Mouse (Mus musculus): ENCODE results near the gene Hist3h2ba. TPM values are rescaled to one million over a fixed set of nuclear protein-coding genes. Genes with fewer than 3 reads are reported as not detected.

The Hist3h2ba gene
- total and polyA plus RNA-seq, 3 experiments = 0.21 to 48.2 TPM; not detected in 1

DNA sequence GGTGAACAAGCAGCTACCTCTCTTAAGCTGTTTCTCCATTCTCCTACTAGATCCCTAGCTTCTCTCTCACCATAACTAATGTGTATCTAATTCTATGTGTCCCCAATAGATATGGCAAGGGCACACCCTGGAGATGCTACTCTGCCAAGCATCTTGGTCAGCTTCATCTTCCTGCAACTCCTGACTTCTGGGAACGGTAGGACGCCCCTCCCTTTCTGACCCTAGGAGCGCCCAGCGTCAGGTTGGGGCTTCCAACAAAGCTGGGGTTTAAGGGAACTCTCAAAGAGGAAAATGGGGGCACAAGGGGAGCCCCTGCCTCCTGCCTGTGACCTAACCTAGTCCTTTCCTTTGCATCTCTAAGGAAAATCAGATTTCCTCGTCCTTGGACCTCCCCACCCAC, 30.0 kb upstream of the Hist3h2ba start:
- no peak overlapping the region for H3K4me3 ChIP-seq (ENCODE audit: control insufficient read depth in 1 of 2, insufficient read depth in 1 of 2, low read depth in 2 of 2, low read length in 2 of 2)
- H3K36me3 ChIP-seq (ENCODE audit: control insufficient read depth in 1 of 2, insufficient read depth in 2 of 2, low read length in 2 of 2) = peaks cover 0 to 13% of the 10 kb centered on the region in 2 experiments; a peak in 2 of 4 replicates
- H3K4me1 ChIP-seq (ENCODE audit: control insufficient read depth in 1 of 2, insufficient read depth in 2 of 2, low read length in 2 of 2) = peaks cover 8 to 22% of the 10 kb centered on the region in 2 experiments
- no peak overlapping the region for H3K9ac ChIP-seq (ENCODE audit: control insufficient read depth, low read depth, low read length, poor library complexity, severe bottlenecking)
- TF ChIP-seq SMC3 (IDR thresholded peaks at IDR 0.05; ENCODE audit: low read depth, low read length) = no peak
- TF ChIP-seq TBP (IDR thresholded peaks at IDR 0.05; ENCODE audit: low read depth, low read length) = no peak
- no peak for TF ChIP-seq MAX (IDR thresholded peaks at IDR 0.05; ENCODE audit: low read length)
- TF ChIP-seq JUND (IDR thresholded peaks at IDR 0.05; ENCODE audit: low read depth, low read length) = no peak
- TF ChIP-seq TCF12 (IDR thresholded peaks at IDR 0.05; ENCODE audit: low read depth, low read length) = no peak
- no peak for TF ChIP-seq MAZ (IDR thresholded peaks at IDR 0.05; ENCODE audit: low read depth, low read length)
- TF ChIP-seq CHD1 (IDR thresholded peaks at IDR 0.05; ENCODE audit: low read depth, low read length) = no peak
- TF ChIP-seq ZC3H11A (IDR thresholded peaks at IDR 0.05; ENCODE audit: low read depth, low read length) = no peak
- no peak for TF ChIP-seq MYB (IDR thresholded peaks at IDR 0.05; ENCODE audit: low read depth, low read length)
- no peak overlapping the region for H3K27ac ChIP-seq (ENCODE audit: control insufficient read depth, low read depth, low read length)
- no peaks in the 10 kb centered on the region for H3K79me2 ChIP-seq (ENCODE audit: control insufficient read depth, insufficient read depth, low read length, poor library complexity)
- no peaks in the 10 kb centered on the region for H3K9me3 ChIP-seq (replicated peaks; ENCODE audit: insufficient read depth, low read length)
- no peak for DNase-seq (ENCODE audit: low read depth, low spot score)
- H3K27me3 ChIP-seq (ENCODE audit: control insufficient read depth in 1 of 2, insufficient read depth in 2 of 2, low read length in 2 of 2) = no peaks in the 10 kb centered on the region

DNA sequence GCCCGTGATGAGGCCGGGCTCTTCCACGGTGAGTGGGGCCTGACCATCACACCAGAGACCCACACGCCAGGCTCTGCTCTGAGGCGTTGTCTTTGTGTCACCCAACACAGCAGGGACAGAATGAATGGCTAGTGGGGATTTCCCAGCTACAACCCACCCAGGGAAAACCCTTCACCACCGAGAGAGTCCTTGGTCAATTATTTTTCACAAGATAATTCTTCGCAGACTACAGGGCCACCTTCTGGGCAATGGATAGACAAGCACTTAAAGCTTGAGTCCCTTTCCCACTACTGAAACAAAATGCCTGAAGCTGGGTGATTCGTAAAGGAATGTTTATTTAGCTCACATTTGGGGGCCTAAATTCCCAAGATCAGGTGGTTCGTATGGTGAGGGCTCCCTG, 26.3 kb upstream of the Hist3h2ba start:
- H3K9me3 ChIP-seq (replicated peaks; ENCODE audit: insufficient read depth, low read length) = no peaks in the 10 kb centered on the region
- no peaks in the 10 kb centered on the region for H3K79me2 ChIP-seq (ENCODE audit: control insufficient read depth, insufficient read depth, low read length, poor library complexity)
- no peak overlapping the region for H3K9ac ChIP-seq (ENCODE audit: control insufficient read depth, low read depth, low read length, poor library complexity, severe bottlenecking)
- H3K36me3 ChIP-seq (ENCODE audit: control insufficient read depth in 1 of 2, insufficient read depth in 2 of 2, low read length in 2 of 2) = peaks cover 0 to 10% of the 10 kb centered on the region in 2 experiments; a peak in 2 of 4 replicates
- DNase-seq (ENCODE audit: low read depth, low spot score) = no peak
- H3K4me3 ChIP-seq (ENCODE audit: control insufficient read depth in 1 of 2, insufficient read depth in 1 of 2, low read depth in 2 of 2, low read length in 2 of 2) = no peak overlapping the region
- no peak overlapping the region for H3K27ac ChIP-seq (ENCODE audit: control insufficient read depth, low read depth, low read length)
- H3K4me1 ChIP-seq (ENCODE audit: control insufficient read depth in 1 of 2, insufficient read depth in 2 of 2, low read length in 2 of 2) = peaks cover 1 to 12% of the 10 kb centered on the region in 2 experiments
- no peaks in the 10 kb centered on the region for H3K27me3 ChIP-seq (ENCODE audit: control insufficient read depth in 1 of 2, insufficient read depth in 2 of 2, low read length in 2 of 2)
- TF ChIP-seq SIN3A (IDR thresholded peaks at IDR 0.05; ENCODE audit: low read length) (no peak), CTCF (IDR thresholded peaks at IDR 0.05 in 2 of 3, conservative IDR thresholded peaks at IDR 0.05 in 1 of 3; ENCODE audit: control insufficient read depth in 1 of 3, insufficient read depth in 1 of 3, low read depth in 2 of 3, low read length in 3 of 3, poor library complexity in 1 of 3, severe bottlenecking in 1 of 3) (peak in 1 of 3 experiments; percentile 16; a peak in 1 of 6 replicates), RAD21 (IDR thresholded peaks at IDR 0.05; ENCODE audit: low read depth, low read length) (peak; percentile 29)

DNA sequence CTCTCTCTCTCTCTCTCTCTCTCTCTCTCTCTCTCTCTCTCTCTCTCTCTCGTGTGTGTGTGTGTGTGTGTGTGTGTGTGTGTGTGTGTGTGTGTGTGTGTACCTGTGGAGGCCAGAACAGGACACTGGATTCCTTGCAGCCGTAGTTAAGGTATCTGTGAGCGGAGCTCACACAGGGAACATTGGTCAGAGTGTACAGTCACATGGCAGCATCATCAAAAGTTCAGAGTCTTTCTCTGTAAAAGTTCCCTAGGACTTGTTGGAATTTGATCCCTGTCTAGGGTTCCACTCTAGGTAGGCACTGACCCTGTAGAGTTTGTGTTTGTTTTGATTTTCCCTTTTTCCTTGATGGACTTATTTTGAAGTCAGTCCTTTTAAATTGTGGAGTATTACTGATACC, 22.1 kb upstream of the Hist3h2ba start:
- H3K36me3 ChIP-seq (ENCODE audit: control insufficient read depth in 1 of 2, insufficient read depth in 2 of 2, low read length in 2 of 2) = peaks cover 0 to 13% of the 10 kb centered on the region in 2 experiments; a peak in 2 of 4 replicates
- H3K27ac ChIP-seq (ENCODE audit: control insufficient read depth, low read depth, low read length) = no peak overlapping the region
- H3K79me2 ChIP-seq (ENCODE audit: control insufficient read depth, insufficient read depth, low read length, poor library complexity) = peaks cover 1% of the 10 kb centered on the region; the same call in 1 of the 2 replicates
- peak overlapping the region; percentile 25 for H3K9ac ChIP-seq (ENCODE audit: control insufficient read depth, low read depth, low read length, poor library complexity, severe bottlenecking)
- no peak for DNase-seq (ENCODE audit: low read depth, low spot score)
- TF ChIP-seq SMC3 (IDR thresholded peaks at IDR 0.05; ENCODE audit: low read depth, low read length) = no peak
- TF ChIP-seq MAX (IDR thresholded peaks at IDR 0.05; ENCODE audit: low read length) = 0 out of 2 replicates have a peak, but pooled peaks have one; percentile 22
- H3K4me3 ChIP-seq (ENCODE audit: control insufficient read depth in 1 of 2, insufficient read depth in 1 of 2, low read depth in 2 of 2, low read length in 2 of 2) = no peak overlapping the region
- H3K4me1 ChIP-seq (ENCODE audit: control insufficient read depth in 1 of 2, insufficient read depth in 2 of 2, low read length in 2 of 2) = peaks cover 4 to 15% of the 10 kb centered on the region in 2 experiments; a peak in 3 of 4 replicates
- no peaks in the 10 kb centered on the region for H3K27me3 ChIP-seq (ENCODE audit: control insufficient read depth in 1 of 2, insufficient read depth in 2 of 2, low read length in 2 of 2)
- H3K9me3 ChIP-seq (replicated peaks; ENCODE audit: insufficient read depth, low read length) = no peaks in the 10 kb centered on the region

Measured in MEL (cell line).